Comparison of ENCODE assay signal across 45 mouse cellular contexts in genomic region chr7:14446534-14446933, GRCm38 (mm10). TPM values are rescaled to one million over a fixed set of nuclear protein-coding genes. Genes with fewer than 3 reads are reported as not detected.
"Had no signal": no experiment of that assay in that cellular context is flagged by ENCODE, and none has a peak within 500 bp of the region (broad histone marks: within the 10 kb centered on the region; RNA-seq: fewer than 3 reads in every experiment).

Gene Sult2a8 (minus strand): TSS chr7:14446769.

- H3K4me1 ChIP-seq: limb, embryonic 10.5 days; limb, embryonic 12.5 days; limb, embryonic 13.5 days; limb, embryonic 15.5 days; liver, embryonic 13.5 days; liver, embryonic 15.5 days; lung, embryonic 15.5 days; megakaryocyte, embryonic 14.5 days; midbrain, embryonic 10.5 days; midbrain, embryonic 12.5 days; midbrain, embryonic 13.5 days; midbrain, embryonic 15.5 days; neural tube, embryonic 12.5 days; neural tube, embryonic 13.5 days had no signal

- H3K4me3 ChIP-seq: left cerebral cortex, adult 2 months; limb, embryonic 10.5 days; limb, embryonic 12.5 days; limb, embryonic 13.5 days; limb, embryonic 15.5 days; liver, embryonic 13.5 days; liver, embryonic 15.5 days; lung, embryonic 15.5 days; megakaryocyte, embryonic 14.5 days; midbrain, embryonic 10.5 days; midbrain, embryonic 12.5 days; midbrain, embryonic 13.5 days; midbrain, embryonic 15.5 days; myocyte; neural tube, embryonic 12.5 days; neural tube, embryonic 13.5 days had no signal

- ATAC-seq: lung, postnatal 0 days; midbrain, embryonic 13.5 days; midbrain, embryonic 15.5 days; midbrain, embryonic 16.5 days had no signal

- H3K36me3 ChIP-seq: limb, embryonic 10.5 days; limb, embryonic 12.5 days; limb, embryonic 13.5 days; limb, embryonic 15.5 days; liver, embryonic 13.5 days; liver, embryonic 15.5 days; lung, embryonic 15.5 days; midbrain, embryonic 10.5 days; midbrain, embryonic 12.5 days; midbrain, embryonic 13.5 days; midbrain, embryonic 15.5 days; neural tube, embryonic 12.5 days; neural tube, embryonic 13.5 days had no signal

- H3K9me3 ChIP-seq: limb, embryonic 15.5 days; liver, embryonic 13.5 days; liver, embryonic 15.5 days; lung, embryonic 15.5 days had no signal

- DNase-seq: left cerebral cortex, postnatal 4 days; liver, embryonic 13.5 days; lung, adult 18-20 months; lung, adult 2 months; lung, embryonic 14.5 days; lung, postnatal 10 days; lung, postnatal 14 days; lung, postnatal 36 days; lung, postnatal 4 days; midbrain, embryonic 14.5 days had no signal

- H3K27me3 ChIP-seq: limb, embryonic 12.5 days; limb, embryonic 13.5 days; limb, embryonic 15.5 days; liver, embryonic 13.5 days; liver, embryonic 15.5 days; lung, embryonic 15.5 days; megakaryocyte, embryonic 14.5 days; midbrain, embryonic 12.5 days; midbrain, embryonic 13.5 days; midbrain, embryonic 15.5 days; neural tube, embryonic 12.5 days; neural tube, embryonic 13.5 days had no signal

- H3K4me2 ChIP-seq: limb, embryonic 12.5 days; limb, embryonic 13.5 days; limb, embryonic 15.5 days; liver, embryonic 11.5 days; liver, embryonic 13.5 days; liver, embryonic 15.5 days; lung, embryonic 14.5 days; lung, embryonic 15.5 days; midbrain, embryonic 11.5 days; midbrain, embryonic 12.5 days; midbrain, embryonic 13.5 days; midbrain, embryonic 15.5 days; neural tube, embryonic 12.5 days; neural tube, embryonic 13.5 days had no signal

- H3K9ac ChIP-seq: limb, embryonic 12.5 days; limb, embryonic 13.5 days; limb, embryonic 15.5 days; liver, embryonic 13.5 days; liver, embryonic 14.5 days; liver, embryonic 15.5 days; lung, embryonic 14.5 days; lung, embryonic 15.5 days; midbrain, embryonic 12.5 days; midbrain, embryonic 13.5 days; midbrain, embryonic 15.5 days; neural tube, embryonic 12.5 days; neural tube, embryonic 13.5 days had no signal

- H3K27ac ChIP-seq: left cerebral cortex, adult 2 months; limb, embryonic 10.5 days; limb, embryonic 12.5 days; limb, embryonic 13.5 days; limb, embryonic 15.5 days; liver, embryonic 13.5 days; liver, embryonic 14.5 days; liver, embryonic 15.5 days; lung, embryonic 15.5 days; macrophage; midbrain, embryonic 10.5 days; midbrain, embryonic 12.5 days; midbrain, embryonic 13.5 days; midbrain, embryonic 15.5 days; neural tube, embryonic 12.5 days; neural tube, embryonic 13.5 days had no signal

RNA-seq across cellular contexts. Expression of gene Sult2a8, which starts in this region (rescaled TPM):
- total RNA-seq: left cerebral cortex, adult 2 months; left cerebral cortex, adult 8-10 months; left cerebral cortex, postnatal 10 days; left cerebral cortex, postnatal 14 days; left cerebral cortex, postnatal 25 days; left cerebral cortex, postnatal 36 days; left cerebral cortex, postnatal 4 days; megakaryocyte progenitor cell, adult 5-6 weeks; megakaryocyte, adult 5-6 weeks; megakaryocyte-erythroid progenitor cell, adult 5-6 weeks; midbrain, postnatal 0 days; monocyte, adult 5-6 weeks had no signal
- polyA plus RNA-seq: limb, embryonic 10.5 days; limb, embryonic 11.5 days; limb, embryonic 12.5 days; limb, embryonic 13.5 days; limb, embryonic 14.5 days; limb, embryonic 15.5 days; lung, embryonic 14.5 days; lung, embryonic 16.5 days; lung, postnatal 0 days; macrophage; midbrain, embryonic 10.5 days; midbrain, embryonic 11.5 days; midbrain, embryonic 12.5 days; midbrain, embryonic 13.5 days; midbrain, embryonic 14.5 days; midbrain, embryonic 15.5 days; midbrain, embryonic 16.5 days; midbrain, postnatal 0 days; myocyte; neural tube, embryonic 11.5 days; neural tube, embryonic 12.5 days; neural tube, embryonic 13.5 days had no signal
